18 mouse cellular contexts compared by ENCODE assay signal in genomic region chrX:10517756-10518155, GRCm38 (mm10). TPM values are rescaled to one million over a fixed set of nuclear protein-coding genes. Genes with fewer than 3 reads are reported as not detected.
DNase-seq lines count a peak whose midpoint lies in the region; ATAC-seq lines count a peak whose summit lies in the region.
"Had no signal": no experiment of that assay in that cellular context is flagged by ENCODE, and none has a peak within 500 bp of the region (broad histone marks: within the 10 kb centered on the region; RNA-seq: fewer than 3 reads in every experiment).

No protein-coding gene starts in this region.

- no peak overlapping the region for H3K4me3 ChIP-seq in forebrain, embryonic 13.5 days
- no peak overlapping the region for H3K4me3 ChIP-seq in forebrain, embryonic 10.5 days
- H3K4me3 ChIP-seq in hindbrain, embryonic 15.5 days = no peak overlapping the region
- H3K4me3 ChIP-seq in hindbrain, embryonic 10.5 days = no peak overlapping the region
- H3K4me3 ChIP-seq in forebrain, embryonic 16.5 days (replicated peaks; ENCODE audit: low read length) = no peak overlapping the region
- H3K4me3 ChIP-seq: heart, embryonic 15.5 days; midbrain, embryonic 10.5 days had no signal

- peaks cover 16% of the 10 kb centered on the region; the same call in 1 of the 2 replicates for H3K4me1 ChIP-seq in forebrain, embryonic 13.5 days
- H3K4me1 ChIP-seq in forebrain, embryonic 10.5 days = peaks cover 9% of the 10 kb centered on the region; the same call in 1 of the 2 replicates
- no peaks in the 10 kb centered on the region for H3K4me1 ChIP-seq in hindbrain, embryonic 15.5 days (replicated peaks)
- H3K4me1 ChIP-seq in hindbrain, embryonic 10.5 days (replicated peaks) = 0 out of 2 replicates have a peak, but pooled peaks cover 3% of the 10 kb centered on the region
- H3K4me1 ChIP-seq in forebrain, embryonic 16.5 days (replicated peaks; ENCODE audit: control insufficient read depth, insufficient read depth, low read length) = peaks cover 2% of the 10 kb centered on the region; the same call in 1 of the 2 replicates

- no peak overlapping the region for H3K4me2 ChIP-seq in forebrain, embryonic 13.5 days
- H3K4me2 ChIP-seq in hindbrain, embryonic 15.5 days = no peak overlapping the region
- H3K4me2 ChIP-seq in forebrain, embryonic 16.5 days (ENCODE audit: low read length) = no peak overlapping the region
- H3K4me2 ChIP-seq: heart, embryonic 15.5 days had no signal

- 0 out of 2 replicates have a peak, but pooled peaks have one; percentile 13 for ATAC-seq in forebrain, embryonic 13.5 days
- ATAC-seq in hindbrain, embryonic 15.5 days (ENCODE audit: low FRiP score, low read depth) = no peak
- peak; percentile 31 for ATAC-seq in forebrain, embryonic 16.5 days
- ATAC-seq: liver, postnatal 0 days; lung, postnatal 0 days had no signal

- H3K36me3 ChIP-seq in forebrain, embryonic 13.5 days (ENCODE audit: poor library complexity, severe bottlenecking) = no peaks in the 10 kb centered on the region
- no peaks in the 10 kb centered on the region for H3K36me3 ChIP-seq in forebrain, embryonic 10.5 days (replicated peaks)
- no peaks in the 10 kb centered on the region for H3K36me3 ChIP-seq in hindbrain, embryonic 15.5 days
- no peaks in the 10 kb centered on the region for H3K36me3 ChIP-seq in hindbrain, embryonic 10.5 days
- H3K36me3 ChIP-seq in forebrain, embryonic 16.5 days (ENCODE audit: control insufficient read depth, insufficient read depth) = no peaks in the 10 kb centered on the region
- H3K36me3 ChIP-seq: heart, embryonic 15.5 days; midbrain, embryonic 10.5 days had no signal

- H3K9me3 ChIP-seq in forebrain, embryonic 13.5 days (replicated peaks) = no peaks in the 10 kb centered on the region
- H3K9me3 ChIP-seq in forebrain, embryonic 10.5 days = no peaks in the 10 kb centered on the region
- no peaks in the 10 kb centered on the region for H3K9me3 ChIP-seq in hindbrain, embryonic 15.5 days
- H3K9me3 ChIP-seq in hindbrain, embryonic 10.5 days = no peaks in the 10 kb centered on the region
- no peaks in the 10 kb centered on the region for H3K9me3 ChIP-seq in forebrain, embryonic 16.5 days (ENCODE audit: control insufficient read depth, low read length)
- H3K9me3 ChIP-seq: heart, embryonic 15.5 days; midbrain, embryonic 10.5 days had no signal

- DNase-seq in forebrain, embryonic 10.5 days (ENCODE audit: extremely low spot score, low spot score) = no peak
- DNase-seq in hindbrain, embryonic 10.5 days (ENCODE audit: low spot score) = no peak
- peak; percentile 62 for DNase-seq in Muller cell, postnatal 12 days (ENCODE audit: inconsistent ontology term)
- no peak for DNase-seq in MN1 (ENCODE audit: low spot score)
- no peak for DNase-seq in cerebellum, adult 9-10 months
- DNase-seq: adrenal gland, postnatal 36 days; cerebellum, adult 11-12 months; cerebellum, postnatal 14 days; kidney, adult 11 months; liver, postnatal 0 days; thymus, postnatal 14 days had no signal

- H3K27me3 ChIP-seq in forebrain, embryonic 13.5 days = no peaks in the 10 kb centered on the region
- H3K27me3 ChIP-seq in forebrain, embryonic 10.5 days (ENCODE audit: poor library complexity, severe bottlenecking) = no peaks in the 10 kb centered on the region
- H3K27me3 ChIP-seq in hindbrain, embryonic 15.5 days = no peaks in the 10 kb centered on the region
- no peaks in the 10 kb centered on the region for H3K27me3 ChIP-seq in hindbrain, embryonic 10.5 days (ENCODE audit: insufficient read depth, poor library complexity, severe bottlenecking)
- H3K27me3 ChIP-seq in forebrain, embryonic 16.5 days (replicated peaks; ENCODE audit: control insufficient read depth, insufficient read depth, low read length) = no peaks in the 10 kb centered on the region
- H3K27me3 ChIP-seq: heart, embryonic 15.5 days had no signal

- peak overlapping the region; percentile 14; the same call in 1 of the 2 replicates for H3K27ac ChIP-seq in forebrain, embryonic 13.5 days
- H3K27ac ChIP-seq in forebrain, embryonic 10.5 days = no peak overlapping the region
- H3K27ac ChIP-seq in hindbrain, embryonic 15.5 days (replicated peaks) = 0 out of 2 replicates have a peak overlapping the region, but pooled peaks have one; percentile 20
- H3K27ac ChIP-seq in hindbrain, embryonic 10.5 days = no peak overlapping the region
- no peak overlapping the region; the same call in 1 of the 2 replicates for H3K27ac ChIP-seq in forebrain, embryonic 16.5 days (ENCODE audit: low read length)
- H3K27ac ChIP-seq: kidney, postnatal 0 days; midbrain, embryonic 10.5 days had no signal

- no peak overlapping the region for H3K9ac ChIP-seq in forebrain, embryonic 13.5 days
- no peak overlapping the region for H3K9ac ChIP-seq in hindbrain, embryonic 15.5 days
- H3K9ac ChIP-seq in forebrain, embryonic 16.5 days (replicated peaks; ENCODE audit: low read depth, low read length) = no peak overlapping the region
- H3K9ac ChIP-seq: heart, embryonic 15.5 days; liver, postnatal 0 days had no signal

- 33% methylated on average over 4 of the region's 4 CpGs for WGBS in forebrain, embryonic 13.5 days
- 67% methylated on average over 4 of the region's 4 CpGs for WGBS in forebrain, embryonic 10.5 days
- 39% methylated on average over 4 of the region's 4 CpGs for WGBS in hindbrain, embryonic 15.5 days
- 68% methylated on average over 4 of the region's 4 CpGs for WGBS in hindbrain, embryonic 10.5 days
- 29% methylated on average over 4 of the region's 4 CpGs for WGBS in forebrain, embryonic 16.5 days

RNA-seq across cellular contexts. Expression of gene Tspan7, which starts 32.8 kb away (rescaled TPM):
- 165 and 188 TPM in 2 replicates for polyA plus RNA-seq in forebrain, embryonic 13.5 days (2015; fragmentation: Nextera tagmentation; extraction: Ambion mirVana)
- 69.0 and 71.9 TPM in 2 replicates for polyA plus RNA-seq in forebrain, embryonic 10.5 days (2016; fragmentation: Nextera tagmentation; extraction: Ambion mirVana)
- 450 and 485 TPM in 2 replicates for polyA plus RNA-seq in hindbrain, embryonic 15.5 days (2015; fragmentation: Nextera tagmentation; extraction: Ambion mirVana)
- 65.7 and 76.3 TPM in 2 replicates for polyA plus RNA-seq in hindbrain, embryonic 10.5 days (2016; fragmentation: Nextera tagmentation; extraction: Ambion mirVana)
- polyA plus RNA-seq in forebrain, embryonic 16.5 days (2015; fragmentation: Nextera tagmentation; extraction: Ambion mirVana) = 310 and 336 TPM in 2 replicates

Comparison
In these comparisons a context has a peak if more than half of its experiments do, and no peak if none do; other contexts are left out.
1. H3K27ac ChIP-seq: peak in forebrain, embryonic 13.5 days (single experiment) and hindbrain, embryonic 15.5 days (single experiment); none in forebrain, embryonic 10.5 days (single experiment), hindbrain, embryonic 10.5 days (single experiment) and forebrain, embryonic 16.5 days (single experiment).